Mouse (Mus musculus): ENCODE measurements around the gene Gm20388. TPM values are rescaled to one million over a fixed set of nuclear protein-coding genes. Genes with fewer than 3 reads are reported as not detected.
"Not testable (repeated sequence)": the region's sequence is repeated elsewhere in the genome, so short reads cannot be mapped to it uniquely, and the experiment has no call there.

Gm20388 gene
- polyA plus RNA-seq, 1 experiment from 2014 or later: not detected

- H3K4me3 ChIP-seq: no peak overlapping the region
- H3K4me1 ChIP-seq: no peaks in the 10 kb centered on the region
- WGBS (ENCODE audit: insufficient replicate concordance): 81% methylated on average over 3 of the region's 3 CpGs
- H3K9ac ChIP-seq: no peak overlapping the region
- no peak overlapping the region for H3K27ac ChIP-seq
- H3K9me3 ChIP-seq (replicated peaks): no peaks in the 10 kb centered on the region
- peaks cover 5% of the 10 kb centered on the region; the same call in 1 of the 2 replicates for H3K27me3 ChIP-seq (replicated peaks)
- ATAC-seq: no peak
- no peaks in the 10 kb centered on the region for H3K36me3 ChIP-seq
- H3K4me2 ChIP-seq: no peak overlapping the region
These were observed 795.6 kb downstream of the Gm20388 start for GRCm38 (mm10) chr8:120706193-120706592.

- Histone ChIP-seq H3K4me2 (no peak overlapping the region), H3K9me3 (replicated peaks) (no peaks in the 10 kb centered on the region), H3K4me3 (no peak overlapping the region), H3K36me3 (no peaks in the 10 kb centered on the region), H3K27me3 (replicated peaks) (no peaks in the 10 kb centered on the region; the same call in 1 of the 2 replicates), H3K27ac (no peak overlapping the region), H3K4me1 (no peaks in the 10 kb centered on the region), H3K9ac (no peak overlapping the region)
- ATAC-seq: no peak
- 50% methylated on average over 10 of the region's 10 CpGs for WGBS (ENCODE audit: insufficient replicate concordance)
These were observed 798.5 kb downstream of the Gm20388 start for GRCm38 (mm10) chr8:120709176-120709575.

GRCm38 (mm10) chr8:120715200-120715599 is 804.6 kb downstream of the Gm20388 start:
- Histone ChIP-seq H3K27ac (no peak overlapping the region), H3K27me3 (replicated peaks) (no peaks in the 10 kb centered on the region), H3K4me3 (no peak overlapping the region), H3K4me2 (no peak overlapping the region), H3K9ac (no peak overlapping the region), H3K9me3 (replicated peaks) (no peaks in the 10 kb centered on the region), H3K4me1 (no peaks in the 10 kb centered on the region), H3K36me3 (no peaks in the 10 kb centered on the region)
- 43% methylated on average over 6 of the region's 6 CpGs for WGBS (ENCODE audit: insufficient replicate concordance)
- ATAC-seq: no peak

- Histone ChIP-seq H3K9ac (no peak overlapping the region), H3K4me3 (no peak overlapping the region), H3K4me2 (no peak overlapping the region), H3K27ac (no peak overlapping the region), H3K4me1 (no peaks in the 10 kb centered on the region), H3K27me3 (replicated peaks) (no peaks in the 10 kb centered on the region), H3K9me3 (replicated peaks) (no peaks in the 10 kb centered on the region), H3K36me3 (no peaks in the 10 kb centered on the region)
- ATAC-seq: no peak
- 59% methylated on average over 15 of the region's 15 CpGs for WGBS (ENCODE audit: insufficient replicate concordance)
These were observed 805.5 kb downstream of the Gm20388 start for GRCm38 (mm10) chr8:120715996-120716680.

- no peaks in the 10 kb centered on the region for H3K36me3 ChIP-seq
- no peak overlapping the region for H3K4me3 ChIP-seq
- no peak overlapping the region for H3K27ac ChIP-seq
- H3K9ac ChIP-seq: no peak overlapping the region
- H3K9me3 ChIP-seq (replicated peaks): peaks cover 12% of the 10 kb centered on the region; the same call in 1 of the 2 replicates
- H3K27me3 ChIP-seq (replicated peaks): no peaks in the 10 kb centered on the region
- H3K4me2 ChIP-seq: no peak overlapping the region
- no peak for ATAC-seq
- 0 out of 2 replicates have a peak, but pooled peaks cover 1% of the 10 kb centered on the region for H3K4me1 ChIP-seq
- 46% methylated on average over 19 of the region's 19 CpGs for WGBS (ENCODE audit: insufficient replicate concordance)
These were observed 809.1 kb downstream of the Gm20388 start for GRCm38 (mm10) chr8:120719586-120720236.

- Histone ChIP-seq H3K4me1 (0 out of 2 replicates have a peak, but pooled peaks cover 14% of the 10 kb centered on the region), H3K9ac (no peak overlapping the region), H3K4me3 (no peak overlapping the region), H3K9me3 (replicated peaks) (peaks cover 12% of the 10 kb centered on the region; the same call in 1 of the 2 replicates), H3K4me2 (no peak overlapping the region), H3K27me3 (replicated peaks) (no peaks in the 10 kb centered on the region), H3K27ac (no peak overlapping the region), H3K36me3 (no peaks in the 10 kb centered on the region)
- no peak for ATAC-seq
- 63% methylated on average over 6 of the region's 6 CpGs for WGBS (ENCODE audit: insufficient replicate concordance)
These were observed 812.4 kb downstream of the Gm20388 start for GRCm38 (mm10) chr8:120723025-120723424.

GRCm38 (mm10) chr8:120724096-120724495 is 813.5 kb downstream of the Gm20388 start:
- not testable (repeated sequence) for H3K9ac ChIP-seq, H3K4me2 ChIP-seq
- WGBS (ENCODE audit: insufficient replicate concordance): 71% methylated on average over 4 of the region's 4 CpGs

GRCm38 (mm10) chr8:120724816-120725575 is 814.4 kb downstream of the Gm20388 start:
- H3K27ac ChIP-seq: no peak overlapping the region
- peaks cover 12% of the 10 kb centered on the region; the same call in 1 of the 2 replicates for H3K9me3 ChIP-seq (replicated peaks)
- no peak overlapping the region for H3K4me3 ChIP-seq
- ATAC-seq: no peak
- 56% methylated on average over 17 of the region's 17 CpGs for WGBS (ENCODE audit: insufficient replicate concordance)
- H3K36me3 ChIP-seq: no peaks in the 10 kb centered on the region
- H3K4me1 ChIP-seq: peaks cover 17% of the 10 kb centered on the region; the same call in 1 of the 2 replicates
- peaks cover 8% of the 10 kb centered on the region; the same call in 1 of the 2 replicates for H3K27me3 ChIP-seq (replicated peaks)
- H3K4me2 ChIP-seq: no peak overlapping the region
- H3K9ac ChIP-seq: no peak overlapping the region

More at GRCm38 (mm10) chr8:120724096-120724495, 813.5 kb downstream of the Gm20388 start:
- H3K4me3 ChIP-seq; ATAC-seq; H3K36me3 ChIP-seq; H3K27ac ChIP-seq; H3K27me3 ChIP-seq (replicated peaks): not testable (repeated sequence)
- H3K4me1 ChIP-seq: 0 out of 2 replicates have a peak, but pooled peaks cover 14% of the 10 kb centered on the region
- H3K9me3 ChIP-seq (replicated peaks): peaks cover 12% of the 10 kb centered on the region; the same call in 1 of the 2 replicates

GRCm38 (mm10) chr8:120725576-120725950 is 814.9 kb downstream of the Gm20388 start:
- Histone ChIP-seq H3K27ac (no peak overlapping the region), H3K9ac (no peak overlapping the region), H3K4me3 (no peak overlapping the region), H3K27me3 (replicated peaks) (peaks cover 8% of the 10 kb centered on the region; the same call in 1 of the 2 replicates), H3K9me3 (replicated peaks) (peaks cover 12% of the 10 kb centered on the region; the same call in 1 of the 2 replicates), H3K4me1 (peaks cover 17% of the 10 kb centered on the region; the same call in 1 of the 2 replicates), H3K4me2 (no peak overlapping the region), H3K36me3 (no peaks in the 10 kb centered on the region)
- ATAC-seq: no peak
- whole genome bisulfite sequencing (ENCODE audit: insufficient replicate concordance): 61% methylated on average over 5 of the region's 5 CpGs

GRCm38 (mm10) chr8:120726051-120726450 is 815.4 kb downstream of the Gm20388 start:
- Histone ChIP-seq H3K4me2 (no peak overlapping the region), H3K27ac (no peak overlapping the region), H3K4me3 (no peak overlapping the region), H3K4me1 (peaks cover 17% of the 10 kb centered on the region; the same call in 1 of the 2 replicates), H3K9ac (no peak overlapping the region), H3K36me3 (no peaks in the 10 kb centered on the region), H3K9me3 (replicated peaks) (peaks cover 12% of the 10 kb centered on the region; the same call in 1 of the 2 replicates), H3K27me3 (replicated peaks) (peaks cover 8% of the 10 kb centered on the region; the same call in 1 of the 2 replicates)
- WGBS (ENCODE audit: insufficient replicate concordance): 40% methylated on average over 5 of the region's 5 CpGs
- ATAC-seq: no peak

GRCm38 (mm10) chr8:120728488-120729160 is 818.0 kb downstream of the Gm20388 start:
- Histone ChIP-seq H3K4me2 (no peak overlapping the region), H3K9me3 (replicated peaks) (peaks cover 5% of the 10 kb centered on the region; the same call in 1 of the 2 replicates), H3K9ac (no peak overlapping the region), H3K4me3 (no peak overlapping the region), H3K4me1 (peaks cover 17% of the 10 kb centered on the region; the same call in 1 of the 2 replicates), H3K27me3 (replicated peaks) (peaks cover 22% of the 10 kb centered on the region), H3K27ac (no peak overlapping the region), H3K36me3 (no peaks in the 10 kb centered on the region)
- ATAC-seq: no peak; the same call in 1 of the 2 replicates
- 47% methylated on average over 9 of the region's 9 CpGs for WGBS (ENCODE audit: insufficient replicate concordance)

Data from liver, embryonic 12.5 days (tissue).